Mouse (Mus musculus): ENCODE measurements around the gene Atg4a-ps.
"Not testable (repeated sequence)": the region's sequence is repeated elsewhere in the genome, so short reads cannot be mapped to it uniquely, and the experiment has no call there.

Atg4a-ps gene

GRCm38 (mm10) chr3:103645968-103646367 lies at the start of gene Atg4a-ps:
Gene Atg4a-ps (minus strand): TSS chr3:103646068.
- in situ Hi-C loops (cut with MboI; ENCODE audit: unreplicated experiment in 2 of 2) = not testable (repeated sequence)

- in situ Hi-C loops (cut with MboI; ENCODE audit: unreplicated experiment in 2 of 2) = loop anchor here in 1 of 2 experiments (25.0 kb wide), 1 partner anchor 258 kb away; no protein-coding TSS in a partner anchor
These were observed 49.7 kb upstream of the Atg4a-ps start for GRCm38 (mm10) chr3:103695556-103695955.

GRCm38 (mm10) chr3:103690506-103690905 lies 44.6 kb upstream of the Atg4a-ps start:
- in situ Hi-C loops (cut with MboI; ENCODE audit: unreplicated experiment in 2 of 2) = loop anchor here in 1 of 2 experiments (25.0 kb wide), 1 partner anchor 253 kb away; no protein-coding TSS in a partner anchor

- in situ Hi-C loops (cut with MboI; ENCODE audit: unreplicated experiment in 2 of 2) = loop anchor here in 1 of 2 experiments (25.0 kb wide), 1 partner anchor 252 kb away; no protein-coding TSS in a partner anchor
These were observed 43.2 kb upstream of the Atg4a-ps start for GRCm38 (mm10) chr3:103689043-103689442.

- in situ Hi-C loops (cut with MboI; ENCODE audit: unreplicated experiment in 2 of 2) = loop anchor here in 1 of 2 experiments (25.0 kb wide), 1 partner anchor 247 kb away; no protein-coding TSS in a partner anchor
These were observed 38.1 kb upstream of the Atg4a-ps start for GRCm38 (mm10) chr3:103683966-103684319.

GRCm38 (mm10) chr3:103683234-103683965 lies 37.5 kb upstream of the Atg4a-ps start:
- in situ Hi-C loops (cut with MboI; ENCODE audit: unreplicated experiment in 2 of 2) = loop anchor here in 1 of 2 experiments (25.0 kb wide), 1 partner anchor 246 kb away; no protein-coding TSS in a partner anchor

- in situ Hi-C loops (cut with MboI; ENCODE audit: unreplicated experiment in 2 of 2) = loop anchor here in 1 of 2 experiments (25.0 kb wide), 1 partner anchor 245 kb away; no protein-coding TSS in a partner anchor
These were observed 36.6 kb upstream of the Atg4a-ps start for GRCm38 (mm10) chr3:103682473-103682872.

- in situ Hi-C loops (cut with MboI; ENCODE audit: unreplicated experiment in 2 of 2) = loop anchor here in 1 of 2 experiments (25.0 kb wide), 1 partner anchor 242 kb away; no protein-coding TSS in a partner anchor
These were observed 32.9 kb upstream of the Atg4a-ps start for GRCm38 (mm10) chr3:103678811-103679210.

- in situ Hi-C loops (cut with MboI; ENCODE audit: unreplicated experiment in 2 of 2) = no loop called here
These were observed 26.8 kb upstream of the Atg4a-ps start for GRCm38 (mm10) chr3:103672716-103673115.

GRCm38 (mm10) chr3:103672113-103672512 lies 26.2 kb upstream of the Atg4a-ps start:
- in situ Hi-C loops (cut with MboI; ENCODE audit: unreplicated experiment in 2 of 2) = no loop called here

- in situ Hi-C loops (cut with MboI; ENCODE audit: unreplicated experiment in 2 of 2) = no loop called here
These were observed 17.5 kb upstream of the Atg4a-ps start for GRCm38 (mm10) chr3:103663385-103663784.

GRCm38 (mm10) chr3:103661714-103662113 lies 15.8 kb upstream of the Atg4a-ps start:
- in situ Hi-C loops (cut with MboI; ENCODE audit: unreplicated experiment in 2 of 2) = no loop called here

- in situ Hi-C loops (cut with MboI; ENCODE audit: unreplicated experiment in 2 of 2) = no loop called here
These were observed 14.1 kb upstream of the Atg4a-ps start for GRCm38 (mm10) chr3:103660012-103660411.

- in situ Hi-C loops (cut with MboI; ENCODE audit: unreplicated experiment in 2 of 2) = no loop called here
These were observed 4.5 kb upstream of the Atg4a-ps start for GRCm38 (mm10) chr3:103650406-103650805.

GRCm38 (mm10) chr3:103649716-103650115 lies 3.8 kb upstream of the Atg4a-ps start:
- in situ Hi-C loops (cut with MboI; ENCODE audit: unreplicated experiment in 2 of 2) = no loop called here

- in situ Hi-C loops (cut with MboI; ENCODE audit: unreplicated experiment in 2 of 2) = no loop called here
These were observed 2.6 kb upstream of the Atg4a-ps start for GRCm38 (mm10) chr3:103648486-103648885.

- in situ Hi-C loops (cut with MboI; ENCODE audit: unreplicated experiment in 2 of 2) = no loop called here
These were observed 1.4 kb upstream of the Atg4a-ps start for GRCm38 (mm10) chr3:103647164-103647867.

GRCm38 (mm10) chr3:103641301-103641700 lies 4.6 kb downstream of the Atg4a-ps start:
- in situ Hi-C loops (cut with MboI; ENCODE audit: unreplicated experiment in 2 of 2) = no loop called here

- in situ Hi-C loops (cut with MboI; ENCODE audit: unreplicated experiment in 2 of 2) = no loop called here
These were observed 5.6 kb downstream of the Atg4a-ps start for GRCm38 (mm10) chr3:103640226-103640803.

GRCm38 (mm10) chr3:103637641-103638040 lies 8.2 kb downstream of the Atg4a-ps start:
- in situ Hi-C loops (cut with MboI; ENCODE audit: unreplicated experiment in 2 of 2) = no loop called here

- in situ Hi-C loops (cut with MboI; ENCODE audit: unreplicated experiment in 2 of 2) = no loop called here
These were observed 11.6 kb downstream of the Atg4a-ps start for GRCm38 (mm10) chr3:103634256-103634655.
